Mouse (Mus musculus) spleen, adult 2 months (tissue): ENCODE measurements around the gene Uhrf1.

ENCODE experiments used
- CTCF ChIP-seq: fragments of 200-500 bp; IDR thresholded peaks from 2 replicates; pipeline ENCODE4 v1.5.1; 2011; ENCODE audit warnings: mild to moderate bottlenecking, inconsistent platforms; ENCODE audit not compliant: insufficient read depth, insufficient read length, insufficient replicate concordance; ENCODE audit errors: extremely low read depth
- POLR2A ChIP-seq: fragments of 200-500 bp; IDR thresholded peaks from 2 replicates; pipeline ENCODE4 v1.6.1; 2011; ENCODE audit warnings: low read depth, low read length, inconsistent platforms

GRCm38 (mm10) chr17:56276643-56277566, 26.2 kb upstream of the Uhrf1 start, which contains the start of gene Ticam1:
- TF ChIP-seq CTCF (no peak), POLR2A (no peak)
